In the genomic region with DNA sequence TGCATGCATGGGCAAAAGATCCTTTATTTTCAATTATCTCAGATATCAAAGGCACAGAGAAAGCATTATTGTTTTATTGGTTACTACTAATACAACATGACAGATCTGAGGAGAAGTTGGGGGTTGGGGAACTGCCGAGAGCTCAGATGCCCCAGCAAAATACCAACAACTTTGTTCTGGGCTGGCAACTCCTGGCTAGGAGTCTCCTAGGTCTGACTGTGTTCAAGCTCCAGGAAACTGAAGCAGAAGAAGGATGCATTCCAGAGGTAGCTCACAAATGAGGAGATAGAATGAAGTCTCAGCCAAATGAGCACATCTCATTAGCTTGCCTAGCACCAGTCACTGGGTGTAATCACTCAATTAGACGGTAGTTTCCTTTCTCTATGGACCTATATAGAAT, we compare ENCODE assay signal across 15 mouse cellular contexts.
"Had no signal": no experiment of that assay in that cellular context is flagged by ENCODE, and none has a peak within 500 bp of the region (broad histone marks: within the 10 kb centered on the region; RNA-seq: fewer than 3 reads in every experiment).

No protein-coding gene starts in this region.

- DNase-seq: cerebellum, adult 9-11 months; cerebellum, postnatal 10 days; cerebellum, postnatal 14 days; cerebellum, postnatal 25 days; cerebellum, postnatal 36 days; embryo, embryonic 11 days; forebrain, postnatal 0 days; gastrocnemius, adult 2 months; gastrocnemius, postnatal 10 days; gastrocnemius, postnatal 14 days; gastrocnemius, postnatal 25 days; gastrocnemius, postnatal 36 days; heart, adult 11 months; heart, adult 18-20 months; heart, adult 2 months had no signal
